Mouse (Mus musculus): ENCODE results near the gene Ddx50. TPM values are rescaled to one million over a fixed set of nuclear protein-coding genes. Genes with fewer than 3 reads are reported as not detected.

Gene Ddx50
- 87.7 to 122 TPM (median 98.2 TPM) in 3 replicates for total RNA-seq (2017)

GRCm38 (mm10) chr10:62650881-62651810, at the start of gene Ddx50:
Gene Ddx50 (minus strand): TSS chr10:62651218.
- ATAC-seq (replicated peaks; ENCODE audit: insufficient number of reproducible peaks, low FRiP score, low TSS enrichment, poor library complexity, severe bottlenecking), result peak; percentile 98

- ATAC-seq (replicated peaks; ENCODE audit: insufficient number of reproducible peaks, low FRiP score, low TSS enrichment, poor library complexity, severe bottlenecking), result no peak
Measured at GRCm38 (mm10) chr10:62692771-62693170, 41.8 kb upstream of the Ddx50 start.

GRCm38 (mm10) chr10:62692244-62692643, 41.2 kb upstream of the Ddx50 start:
- no peak for ATAC-seq (replicated peaks; ENCODE audit: insufficient number of reproducible peaks, low FRiP score, low TSS enrichment, poor library complexity, severe bottlenecking)

- no peak for ATAC-seq (replicated peaks; ENCODE audit: insufficient number of reproducible peaks, low FRiP score, low TSS enrichment, poor library complexity, severe bottlenecking)
Measured at GRCm38 (mm10) chr10:62687032-62687674, 36.1 kb upstream of the Ddx50 start.

- no peak for ATAC-seq (replicated peaks; ENCODE audit: insufficient number of reproducible peaks, low FRiP score, low TSS enrichment, poor library complexity, severe bottlenecking)
Measured at GRCm38 (mm10) chr10:62683043-62683442, 32.0 kb upstream of the Ddx50 start.

- ATAC-seq (replicated peaks; ENCODE audit: insufficient number of reproducible peaks, low FRiP score, low TSS enrichment, poor library complexity, severe bottlenecking), result no peak
Measured at GRCm38 (mm10) chr10:62679833-62680232, 28.8 kb upstream of the Ddx50 start.

GRCm38 (mm10) chr10:62677329-62677728, 26.3 kb upstream of the Ddx50 start:
- ATAC-seq (replicated peaks; ENCODE audit: insufficient number of reproducible peaks, low FRiP score, low TSS enrichment, poor library complexity, severe bottlenecking), result no peak

GRCm38 (mm10) chr10:62676196-62676595, 25.2 kb upstream of the Ddx50 start:
- ATAC-seq (replicated peaks; ENCODE audit: insufficient number of reproducible peaks, low FRiP score, low TSS enrichment, poor library complexity, severe bottlenecking), result no peak

- ATAC-seq (replicated peaks; ENCODE audit: insufficient number of reproducible peaks, low FRiP score, low TSS enrichment, poor library complexity, severe bottlenecking), result no peak
Measured at GRCm38 (mm10) chr10:62672359-62672758, 21.3 kb upstream of the Ddx50 start.

GRCm38 (mm10) chr10:62669245-62669644, 18.2 kb upstream of the Ddx50 start:
- no peak for ATAC-seq (replicated peaks; ENCODE audit: insufficient number of reproducible peaks, low FRiP score, low TSS enrichment, poor library complexity, severe bottlenecking)

- ATAC-seq (replicated peaks; ENCODE audit: insufficient number of reproducible peaks, low FRiP score, low TSS enrichment, poor library complexity, severe bottlenecking), result no peak
Measured at GRCm38 (mm10) chr10:62668463-62668862, 17.4 kb upstream of the Ddx50 start.

- ATAC-seq (replicated peaks; ENCODE audit: insufficient number of reproducible peaks, low FRiP score, low TSS enrichment, poor library complexity, severe bottlenecking), result no peak
Measured at GRCm38 (mm10) chr10:62668043-62668442, 17.0 kb upstream of the Ddx50 start.

- 0 out of 2 replicates have a peak, but pooled peaks have one; percentile 13 for ATAC-seq (replicated peaks; ENCODE audit: insufficient number of reproducible peaks, low FRiP score, low TSS enrichment, poor library complexity, severe bottlenecking)
Measured at GRCm38 (mm10) chr10:62664963-62665590, 14.1 kb upstream of the Ddx50 start.

GRCm38 (mm10) chr10:62664171-62664570, 13.2 kb upstream of the Ddx50 start:
- ATAC-seq (replicated peaks; ENCODE audit: insufficient number of reproducible peaks, low FRiP score, low TSS enrichment, poor library complexity, severe bottlenecking), result no peak

- ATAC-seq (replicated peaks; ENCODE audit: insufficient number of reproducible peaks, low FRiP score, low TSS enrichment, poor library complexity, severe bottlenecking), result no peak
Measured at GRCm38 (mm10) chr10:62656711-62657110, 5.7 kb upstream of the Ddx50 start.

GRCm38 (mm10) chr10:62651961-62652360, 943 bp upstream of the Ddx50 start:
- ATAC-seq (replicated peaks; ENCODE audit: insufficient number of reproducible peaks, low FRiP score, low TSS enrichment, poor library complexity, severe bottlenecking), result no peak

GRCm38 (mm10) chr10:62650358-62650782, 648 bp downstream of the Ddx50 start:
- ATAC-seq (replicated peaks; ENCODE audit: insufficient number of reproducible peaks, low FRiP score, low TSS enrichment, poor library complexity, severe bottlenecking), result no peak

GRCm38 (mm10) chr10:62604161-62604560, 46.9 kb downstream of the Ddx50 start:
- ATAC-seq (replicated peaks; ENCODE audit: insufficient number of reproducible peaks, low FRiP score, low TSS enrichment, poor library complexity, severe bottlenecking), result no peak

GRCm38 (mm10) chr10:62603233-62604030, 47.6 kb downstream of the Ddx50 start:
- ATAC-seq (replicated peaks; ENCODE audit: insufficient number of reproducible peaks, low FRiP score, low TSS enrichment, poor library complexity, severe bottlenecking), result no peak

Data from monocyte, adult 5-6 weeks (primary cell).